Mouse (Mus musculus): ENCODE data around the gene Dact3. TPM values are rescaled to one million over a fixed set of nuclear protein-coding genes. Genes with fewer than 3 reads are reported as not detected.

The Dact3 gene
- polyA plus RNA-seq, 1 experiment: 0.79 TPM

GRCm38 (mm10) chr7:16893612-16894011 is 18.5 kb downstream of the Dact3 start:
- H3K4me3 ChIP-seq (ENCODE audit: insufficient read depth, low read depth, low read length): no peak overlapping the region
- H3K4me1 ChIP-seq (ENCODE audit: control insufficient read depth, insufficient read depth, insufficient read length, low read length): no peaks in the 10 kb centered on the region

GRCm38 (mm10) chr7:16894279-16894678 is 19.2 kb downstream of the Dact3 start:
- Histone ChIP-seq H3K4me1 (ENCODE audit: control insufficient read depth, insufficient read depth, insufficient read length, low read length) (no peaks in the 10 kb centered on the region), H3K4me3 (ENCODE audit: insufficient read depth, low read depth, low read length) (no peak overlapping the region), H3K27ac (replicated peaks; ENCODE audit: low read depth, low read length) (no peak overlapping the region)

More at GRCm38 (mm10) chr7:16893612-16894011, 18.5 kb downstream of the Dact3 start:
- H3K27ac ChIP-seq (replicated peaks; ENCODE audit: low read depth, low read length): no peak overlapping the region

GRCm38 (mm10) chr7:16895000-16895399 is 19.9 kb downstream of the Dact3 start:
- H3K27ac ChIP-seq (replicated peaks; ENCODE audit: low read depth, low read length): no peak overlapping the region
- no peaks in the 10 kb centered on the region for H3K4me1 ChIP-seq (ENCODE audit: control insufficient read depth, insufficient read depth, insufficient read length, low read length)
- H3K4me3 ChIP-seq (ENCODE audit: insufficient read depth, low read depth, low read length): no peak overlapping the region

- Histone ChIP-seq H3K27ac (replicated peaks; ENCODE audit: low read depth, low read length) (no peak overlapping the region), H3K4me1 (ENCODE audit: control insufficient read depth, insufficient read depth, insufficient read length, low read length) (no peaks in the 10 kb centered on the region), H3K4me3 (ENCODE audit: insufficient read depth, low read depth, low read length) (no peak overlapping the region)
Measured at GRCm38 (mm10) chr7:16895511-16895910, 20.4 kb downstream of the Dact3 start.

- Histone ChIP-seq H3K27ac (replicated peaks; ENCODE audit: low read depth, low read length) (no peak overlapping the region), H3K4me3 (ENCODE audit: insufficient read depth, low read depth, low read length) (no peak overlapping the region), H3K4me1 (ENCODE audit: control insufficient read depth, insufficient read depth, insufficient read length, low read length) (peaks cover 1% of the 10 kb centered on the region; the same call in 1 of the 2 replicates)
Measured at GRCm38 (mm10) chr7:16900526-16900925, 25.4 kb downstream of the Dact3 start.

- no peak overlapping the region for H3K4me3 ChIP-seq (ENCODE audit: insufficient read depth, low read depth, low read length)
Measured at GRCm38 (mm10) chr7:16903439-16903955, 28.4 kb downstream of the Dact3 start.

GRCm38 (mm10) chr7:16904120-16904675 is 29.1 kb downstream of the Dact3 start:
- H3K27ac ChIP-seq (replicated peaks; ENCODE audit: low read depth, low read length): no peak overlapping the region
- no peak overlapping the region for H3K4me3 ChIP-seq (ENCODE audit: insufficient read depth, low read depth, low read length)
- H3K4me1 ChIP-seq (ENCODE audit: control insufficient read depth, insufficient read depth, insufficient read length, low read length): peaks cover 3% of the 10 kb centered on the region; the same call in 1 of the 2 replicates

More at GRCm38 (mm10) chr7:16903439-16903955, 28.4 kb downstream of the Dact3 start:
- Histone ChIP-seq H3K4me1 (ENCODE audit: control insufficient read depth, insufficient read depth, insufficient read length, low read length) (peaks cover 3% of the 10 kb centered on the region; the same call in 1 of the 2 replicates), H3K27ac (replicated peaks; ENCODE audit: low read depth, low read length) (no peak overlapping the region)

- peak overlapping the region; percentile 70 for H3K27ac ChIP-seq (replicated peaks; ENCODE audit: low read depth, low read length)
- H3K4me3 ChIP-seq (ENCODE audit: insufficient read depth, low read depth, low read length): no peak overlapping the region
- peaks cover 3% of the 10 kb centered on the region; the same call in 1 of the 2 replicates for H3K4me1 ChIP-seq (ENCODE audit: control insufficient read depth, insufficient read depth, insufficient read length, low read length)
Measured at GRCm38 (mm10) chr7:16905491-16906021, 30.4 kb downstream of the Dact3 start.

GRCm38 (mm10) chr7:16906281-16906680 is 31.2 kb downstream of the Dact3 start, which contains the start of gene Ptgir:
Gene Ptgir (plus strand): TSS chr7:16906490.
- Histone ChIP-seq H3K4me1 (ENCODE audit: control insufficient read depth, insufficient read depth, insufficient read length, low read length) (peaks cover 3% of the 10 kb centered on the region; the same call in 1 of the 2 replicates), H3K27ac (replicated peaks; ENCODE audit: low read depth, low read length) (peak within 1 kb of the TSS; percentile 70), H3K4me3 (ENCODE audit: insufficient read depth, low read depth, low read length) (peak within 1 kb of the TSS; percentile 45)

- Histone ChIP-seq H3K27ac (replicated peaks; ENCODE audit: low read depth, low read length) (peak overlapping the region; percentile 35; the same call in 1 of the 2 replicates), H3K4me1 (ENCODE audit: control insufficient read depth, insufficient read depth, insufficient read length, low read length) (peaks cover 3% of the 10 kb centered on the region; the same call in 1 of the 2 replicates), H3K4me3 (ENCODE audit: insufficient read depth, low read depth, low read length) (peak overlapping the region; percentile 45)
Measured at GRCm38 (mm10) chr7:16906889-16907559, 31.9 kb downstream of the Dact3 start.

- Histone ChIP-seq H3K4me1 (ENCODE audit: control insufficient read depth, insufficient read depth, insufficient read length, low read length) (peaks cover 3% of the 10 kb centered on the region; the same call in 1 of the 2 replicates), H3K27ac (replicated peaks; ENCODE audit: low read depth, low read length) (0 out of 2 replicates have a peak overlapping the region, but pooled peaks have one; percentile 1), H3K4me3 (ENCODE audit: insufficient read depth, low read depth, low read length) (peak overlapping the region; percentile 45)
Measured at GRCm38 (mm10) chr7:16907842-16908241, 32.7 kb downstream of the Dact3 start.

GRCm38 (mm10) chr7:16908367-16908766 is 33.2 kb downstream of the Dact3 start:
- H3K4me3 ChIP-seq (ENCODE audit: insufficient read depth, low read depth, low read length): peak overlapping the region; percentile 45; the same call in 1 of the 2 replicates
- H3K4me1 ChIP-seq (ENCODE audit: control insufficient read depth, insufficient read depth, insufficient read length, low read length): peaks cover 3% of the 10 kb centered on the region; the same call in 1 of the 2 replicates
- no peak overlapping the region for H3K27ac ChIP-seq (replicated peaks; ENCODE audit: low read depth, low read length)

GRCm38 (mm10) chr7:16908859-16909258 is 33.7 kb downstream of the Dact3 start:
- peaks cover 3% of the 10 kb centered on the region; the same call in 1 of the 2 replicates for H3K4me1 ChIP-seq (ENCODE audit: control insufficient read depth, insufficient read depth, insufficient read length, low read length)
- peak overlapping the region; percentile 23 for H3K4me3 ChIP-seq (ENCODE audit: insufficient read depth, low read depth, low read length)
- H3K27ac ChIP-seq (replicated peaks; ENCODE audit: low read depth, low read length): no peak overlapping the region

- H3K4me1 ChIP-seq (ENCODE audit: control insufficient read depth, insufficient read depth, insufficient read length, low read length): peaks cover 3% of the 10 kb centered on the region; the same call in 1 of the 2 replicates
- no peak overlapping the region for H3K27ac ChIP-seq (replicated peaks; ENCODE audit: low read depth, low read length)
- H3K4me3 ChIP-seq (ENCODE audit: insufficient read depth, low read depth, low read length): no peak overlapping the region
Measured at GRCm38 (mm10) chr7:16909909-16910308, 34.8 kb downstream of the Dact3 start.

- no peak overlapping the region for H3K4me3 ChIP-seq (ENCODE audit: insufficient read depth, low read depth, low read length)
- H3K27ac ChIP-seq (replicated peaks; ENCODE audit: low read depth, low read length): no peak overlapping the region
- no peaks in the 10 kb centered on the region for H3K4me1 ChIP-seq (ENCODE audit: control insufficient read depth, insufficient read depth, insufficient read length, low read length)
Measured at GRCm38 (mm10) chr7:16911904-16912303, 36.8 kb downstream of the Dact3 start.

All from brown adipose tissue, adult 24 weeks (tissue).